Mouse (Mus musculus) monocyte, adult 2 months (primary cell): ENCODE data around the gene Trpt1.

Experiments
- DNase-seq, 2 experiments: peaks; one replicate each; pipeline ENCODE4 v3.0.0; 2022; ENCODE audit warnings: low spot score in 2 of 2, low read depth in 1 of 2

Gene Trpt1

GRCm38 (mm10) chr19:6996006-6996405 is at the start of gene Trpt1, which contains the start of gene Nudt22:
Gene Trpt1, plus strand, starts transcription at chr19:6996131.
Gene Nudt22, minus strand, starts transcription at chr19:6996117.
- peak in 1 of 2 experiments; percentile 50 for DNase-seq

GRCm38 (mm10) chr19:6947742-6948141 is 48.2 kb upstream of the Trpt1 start:
- no peak for DNase-seq

- no peak for DNase-seq
These were observed 47.7 kb upstream of the Trpt1 start for GRCm38 (mm10) chr19:6948186-6948585.

GRCm38 (mm10) chr19:6949532-6949931 is 46.4 kb upstream of the Trpt1 start:
- DNase-seq: no peak

DNA sequence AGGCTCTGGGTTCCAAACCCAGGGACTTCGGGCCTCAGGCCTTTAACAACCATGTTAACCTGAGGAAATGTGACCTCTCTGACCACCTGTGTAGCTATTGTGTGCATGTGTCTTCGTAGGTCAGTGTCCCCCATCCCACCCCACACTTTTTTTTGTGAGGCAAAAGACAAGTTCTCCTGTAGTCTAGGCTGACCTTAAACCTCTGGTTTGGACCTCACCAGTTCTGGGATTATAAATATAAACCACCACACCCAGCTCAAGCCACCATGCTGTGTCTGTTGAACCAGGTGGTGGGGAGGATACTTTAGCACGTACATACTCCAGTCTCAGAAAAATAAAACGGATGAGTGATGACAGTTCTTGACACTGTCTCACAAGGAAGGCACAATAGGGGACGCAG is 46.0 kb upstream of the Trpt1 start:
- DNase-seq: no peak

DNA sequence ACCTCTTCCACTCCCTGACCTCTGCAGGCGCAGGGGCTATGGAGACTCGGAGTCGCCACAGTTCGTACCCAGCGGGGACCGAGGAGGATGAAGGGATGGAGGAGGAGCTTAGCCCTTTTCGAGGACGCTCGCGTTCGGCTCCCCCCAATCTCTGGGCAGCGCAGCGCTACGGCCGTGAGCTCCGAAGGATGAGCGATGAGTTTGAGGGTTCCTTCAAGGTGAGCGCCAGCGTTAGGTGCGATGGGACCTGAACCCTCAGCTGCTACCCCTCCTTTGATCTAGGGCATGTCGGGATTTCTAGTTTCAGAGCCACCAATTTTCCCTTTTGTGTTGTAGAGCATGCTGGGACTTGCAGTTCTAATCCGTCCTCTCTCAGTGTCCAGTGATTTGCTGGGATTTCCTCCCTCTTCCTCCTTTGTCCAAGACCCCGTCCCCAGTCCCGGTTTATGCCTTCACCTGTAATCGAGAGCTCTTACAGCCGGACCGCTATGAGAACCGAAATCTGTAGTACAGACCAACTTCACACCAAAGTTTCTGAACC is 45.2 kb upstream of the Trpt1 start:
- no peak for DNase-seq

GRCm38 (mm10) chr19:6951381-6951968 is 44.5 kb upstream of the Trpt1 start:
- peak; percentile 75 to 77 for DNase-seq

- DNase-seq: no peak
These were observed 43.8 kb upstream of the Trpt1 start for GRCm38 (mm10) chr19:6951994-6952711.

GRCm38 (mm10) chr19:6952712-6953037 is 43.3 kb upstream of the Trpt1 start:
- DNase-seq: no peak

DNA sequence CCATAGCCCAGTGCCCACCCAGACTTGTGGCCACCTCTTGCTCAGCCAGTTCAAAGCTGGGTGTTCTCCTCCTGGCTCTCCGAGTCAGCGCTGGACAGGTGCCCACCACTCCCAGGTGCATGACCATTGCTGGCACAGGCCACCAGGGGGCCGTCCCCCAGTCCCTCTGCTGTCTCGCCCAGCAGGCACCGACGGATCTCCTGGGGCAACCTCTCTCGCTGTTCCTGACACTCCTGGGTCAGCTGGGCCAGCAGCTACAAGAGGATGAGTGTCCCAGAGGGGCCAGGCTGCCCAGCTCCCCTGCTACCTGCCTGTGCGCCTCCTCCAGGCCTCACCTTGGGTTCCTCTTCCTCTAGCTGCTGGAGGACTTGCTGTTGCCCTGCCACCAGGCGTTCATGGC is 41.9 kb upstream of the Trpt1 start:
- DNase-seq: no peak

DNA sequence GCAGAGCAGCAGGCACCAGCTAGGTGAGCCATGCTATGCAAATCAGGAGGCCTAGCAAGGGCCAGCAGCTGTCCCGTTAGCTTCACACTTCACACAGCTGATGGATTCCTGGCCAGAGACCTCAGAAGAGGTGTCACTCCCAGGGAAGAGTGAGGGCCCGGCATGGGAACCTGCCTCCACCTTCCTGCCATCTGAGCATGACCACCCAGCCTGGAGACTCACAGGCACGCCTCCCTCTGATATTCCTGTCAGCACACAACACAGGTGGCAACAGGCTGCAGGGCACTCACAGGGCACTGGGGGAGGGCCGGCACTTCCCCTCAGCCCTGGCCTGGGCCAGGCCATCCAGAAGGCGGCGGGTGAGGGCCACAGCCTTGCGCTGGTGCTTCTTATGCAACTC is 40.5 kb upstream of the Trpt1 start:
- DNase-seq: no peak

DNA sequence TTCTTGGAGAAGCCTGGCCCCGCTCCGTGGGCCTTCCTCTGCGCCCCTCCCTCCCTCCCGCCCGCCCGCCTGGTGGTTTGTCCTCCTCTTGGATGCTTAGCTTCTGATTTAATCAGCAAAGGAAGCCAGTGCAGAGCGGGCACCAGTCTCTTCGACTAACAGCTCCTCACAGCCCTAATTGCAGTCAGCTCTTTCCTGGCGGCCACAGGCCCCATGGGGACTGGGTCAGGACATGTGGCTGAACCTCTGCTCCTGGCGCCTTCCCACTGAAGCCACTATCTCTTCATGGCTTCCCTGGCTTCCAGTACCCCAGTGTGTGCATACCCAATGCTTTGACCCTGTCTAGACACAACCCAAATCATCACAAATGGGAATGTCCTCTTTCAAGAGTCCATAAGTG is 39.5 kb upstream of the Trpt1 start:
- no peak for DNase-seq

- DNase-seq: no peak
These were observed 27.2 kb upstream of the Trpt1 start for GRCm38 (mm10) chr19:6968491-6969271.

- DNase-seq: no peak
These were observed 26.7 kb upstream of the Trpt1 start for GRCm38 (mm10) chr19:6969291-6969664.

GRCm38 (mm10) chr19:6969665-6970381 is 26.1 kb upstream of the Trpt1 start:
- DNase-seq: peak in 1 of 2 experiments; percentile 57

- no peak for DNase-seq
These were observed 25.4 kb upstream of the Trpt1 start for GRCm38 (mm10) chr19:6970460-6971085.

GRCm38 (mm10) chr19:6971644-6972043 is 24.3 kb upstream of the Trpt1 start:
- no peak for DNase-seq

DNA sequence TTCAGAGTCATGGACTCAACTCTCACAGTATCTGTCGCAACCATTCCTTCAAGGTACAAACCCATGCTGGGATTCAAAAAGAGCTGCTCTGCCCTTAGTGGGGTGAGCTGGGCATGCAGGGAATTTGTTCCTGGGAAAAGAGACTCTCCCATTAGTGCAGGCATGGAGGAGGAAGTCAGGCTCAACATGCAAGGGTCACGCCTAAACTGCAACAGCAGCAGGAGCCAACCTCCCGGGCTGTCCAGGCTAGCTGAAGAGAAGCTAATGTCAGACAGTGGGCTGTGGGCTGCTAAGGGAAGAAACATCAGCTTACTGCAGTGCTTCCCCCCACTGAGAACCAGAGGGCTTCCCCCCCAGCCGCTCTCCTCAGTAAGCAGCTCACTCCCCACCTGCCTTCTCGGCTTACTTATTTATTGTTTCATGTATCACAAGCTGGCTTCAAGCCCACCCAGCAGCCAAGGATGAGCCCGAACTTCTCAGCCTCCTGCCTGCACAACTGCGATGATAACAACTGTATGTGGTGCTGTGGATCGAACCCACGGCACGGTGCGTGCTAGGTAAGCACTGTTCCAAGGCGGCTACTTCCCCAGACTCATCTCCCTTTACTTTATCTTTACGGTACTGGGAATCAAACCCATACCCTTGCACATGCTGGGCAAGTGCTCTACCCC is 23.5 kb upstream of the Trpt1 start:
- no peak for DNase-seq

DNA sequence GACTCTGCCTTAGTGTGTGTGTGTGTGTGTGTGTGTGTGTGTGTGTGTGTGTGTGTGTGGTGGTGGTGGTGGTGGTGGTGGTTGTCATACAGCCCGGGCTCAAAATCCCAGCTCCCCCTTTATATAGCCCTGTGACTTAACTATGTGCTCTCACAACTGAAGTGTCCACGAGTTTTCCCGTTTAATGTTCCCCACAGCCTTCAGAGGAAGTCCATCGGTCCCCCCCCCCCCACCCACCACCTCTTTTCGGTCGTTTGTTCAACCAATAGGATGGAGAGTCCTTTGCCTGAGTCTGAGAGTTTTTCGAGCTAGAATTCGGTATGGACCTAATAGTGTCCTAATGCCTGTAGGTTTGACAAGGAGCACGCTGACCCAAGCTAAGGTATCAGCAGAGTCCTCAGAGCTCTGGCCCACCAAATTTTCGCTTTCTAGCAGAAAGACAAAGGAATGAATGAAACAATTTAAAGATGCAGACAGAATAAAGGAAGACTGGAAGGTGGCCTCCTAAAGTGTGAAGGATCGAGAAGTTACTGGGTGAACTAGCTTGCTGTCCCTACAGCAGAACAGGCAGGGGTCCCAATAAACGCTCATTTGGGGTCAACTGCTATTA is 22.2 kb upstream of the Trpt1 start:
- DNase-seq: no peak
